Mouse (Mus musculus) kidney, postnatal 14 days (tissue): Measurements from ENCODE around the gene Dip2a.

Experiments
- DNase-seq: peaks from one replicate; pipeline ENCODE4 v3.0.0; 2022; ENCODE audit warnings: mixed read lengths

Dip2a gene

DNA sequence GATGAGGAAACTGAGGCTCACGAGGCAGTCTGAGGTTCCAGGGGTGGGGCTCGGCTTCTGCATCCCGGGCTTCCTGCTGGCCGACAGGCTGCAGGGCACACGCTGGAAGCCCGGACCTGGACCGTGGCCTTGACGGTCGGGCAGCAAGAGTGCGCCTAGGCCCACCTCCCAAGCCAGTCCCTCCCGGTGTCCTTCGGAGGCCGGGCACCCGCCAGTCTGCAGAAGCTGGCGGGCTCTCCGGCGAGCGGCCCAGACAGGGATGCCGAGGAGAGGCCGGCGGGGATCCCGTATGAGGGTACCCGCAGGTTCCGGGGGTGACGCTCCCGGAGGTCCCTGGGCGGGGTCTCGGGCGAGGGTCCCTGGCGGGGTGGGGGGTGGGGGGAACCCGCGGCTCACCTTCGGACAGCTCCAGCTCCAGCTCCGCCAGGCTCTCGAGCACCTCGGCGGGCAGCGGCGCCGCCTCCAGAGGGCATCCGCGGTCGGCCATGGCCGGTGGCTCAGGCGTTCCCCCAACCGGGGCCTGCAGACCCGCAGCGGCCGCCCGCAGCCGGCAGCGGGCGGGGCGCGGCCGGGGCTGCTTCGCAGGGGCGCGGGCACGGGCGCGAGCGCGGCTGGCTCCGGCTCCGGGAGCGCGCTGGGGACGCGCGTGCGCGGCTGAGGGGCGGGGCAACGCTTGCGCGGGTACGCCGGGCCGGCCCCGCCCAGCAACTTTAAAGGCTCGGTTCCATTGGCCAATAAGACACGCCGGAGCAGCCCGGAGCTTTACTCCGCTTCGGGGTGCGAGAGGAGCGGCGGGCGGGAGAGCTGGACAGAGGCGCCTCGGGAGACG, at the start of gene Dip2a:
Dip2a (minus strand) TSS at position 581 of the 829 bp plus-strand sequence.
- DNase-seq = peak; percentile 99

DNA sequence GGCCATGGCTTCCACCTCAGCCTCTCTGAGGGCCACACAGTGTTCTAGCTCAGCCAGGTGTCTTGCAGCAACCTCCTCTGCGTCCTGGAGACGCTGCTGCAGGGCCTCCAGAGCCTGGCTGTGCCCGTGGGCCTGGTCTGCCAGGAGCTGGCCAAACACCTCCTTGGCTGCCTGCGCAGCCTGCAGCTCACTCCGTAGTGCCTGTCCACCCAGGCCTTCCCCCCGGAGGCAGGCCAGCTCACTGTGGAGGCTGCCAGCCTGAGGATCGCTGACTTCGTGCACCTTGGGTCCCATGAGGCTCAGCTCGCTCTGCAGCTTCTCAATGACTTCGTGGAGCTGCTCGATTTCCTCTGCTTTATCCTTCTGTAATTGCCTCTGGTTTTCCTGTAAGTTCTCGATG, 47.5 kb upstream of the Dip2a start:
- no peak for DNase-seq

DNA sequence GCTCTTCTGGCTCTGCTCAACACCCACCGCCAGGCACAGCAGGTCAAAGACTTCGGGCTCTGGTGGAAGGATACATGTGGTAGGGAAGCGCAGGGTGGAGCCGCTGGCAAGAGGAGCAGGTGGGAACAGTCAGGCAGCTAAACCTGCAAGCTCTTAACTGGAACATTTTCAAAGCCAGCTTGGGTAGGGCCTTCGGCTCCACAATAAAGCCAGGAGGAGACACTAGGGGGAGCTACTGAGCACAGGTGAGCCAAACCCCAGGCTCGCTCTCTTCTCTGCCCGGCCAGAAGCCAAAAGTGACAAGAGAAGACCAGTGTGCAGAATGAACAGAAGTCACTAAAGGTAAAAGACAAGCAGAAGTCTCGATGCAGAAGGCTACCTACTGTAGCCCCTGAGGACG, 46.7 kb upstream of the Dip2a start:
- peak; percentile 22 for DNase-seq

GRCm38 (mm10) chr10:76391166-76391565, 46.1 kb upstream of the Dip2a start:
- DNase-seq = no peak

DNA sequence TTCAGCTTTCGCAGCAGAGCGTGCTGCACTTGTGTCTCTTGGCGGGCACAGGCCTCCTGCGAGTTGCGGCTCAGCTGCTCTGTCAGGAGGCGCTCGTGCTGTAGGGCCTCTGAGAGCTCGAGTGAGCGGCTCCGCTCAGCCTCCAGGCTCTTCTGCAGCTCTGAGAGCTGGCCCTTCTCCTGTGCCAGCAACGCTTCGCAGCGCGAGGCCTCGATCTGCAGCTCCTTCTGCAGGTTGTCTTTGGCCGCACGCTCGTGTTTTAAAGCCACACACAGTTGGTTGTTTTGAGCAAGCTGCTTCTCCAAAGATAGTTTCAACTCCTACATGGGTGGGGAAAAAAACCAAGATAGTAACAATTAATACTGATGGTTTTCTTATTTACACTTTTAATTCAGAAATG, 29.9 kb upstream of the Dip2a start:
- no peak for DNase-seq

DNA sequence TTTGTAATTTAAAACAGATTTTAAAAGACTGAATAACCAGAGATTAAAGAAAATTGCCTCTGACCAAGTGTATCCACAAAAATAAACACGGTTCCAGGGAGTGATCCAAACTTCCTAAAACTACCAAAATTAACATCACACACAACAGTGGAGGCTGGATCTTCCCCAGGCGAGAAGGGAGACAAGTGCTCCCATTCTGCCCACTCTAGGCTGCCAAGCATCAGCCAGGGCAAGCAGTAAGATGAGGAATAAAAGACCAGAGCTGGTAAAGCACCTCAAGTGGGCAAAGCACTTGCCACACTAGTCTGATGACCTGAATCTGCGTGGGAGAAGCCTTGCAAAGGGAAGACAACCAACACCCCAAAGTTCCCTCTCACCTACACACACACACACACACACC, 26.6 kb upstream of the Dip2a start:
- no peak for DNase-seq

- DNase-seq = no peak
Observed at GRCm38 (mm10) chr10:76368766-76369165, 23.7 kb upstream of the Dip2a start.

- no peak for DNase-seq
Observed at GRCm38 (mm10) chr10:76363233-76363632, 18.1 kb upstream of the Dip2a start.

GRCm38 (mm10) chr10:76358468-76358867, 13.4 kb upstream of the Dip2a start:
- DNase-seq = no peak

DNA sequence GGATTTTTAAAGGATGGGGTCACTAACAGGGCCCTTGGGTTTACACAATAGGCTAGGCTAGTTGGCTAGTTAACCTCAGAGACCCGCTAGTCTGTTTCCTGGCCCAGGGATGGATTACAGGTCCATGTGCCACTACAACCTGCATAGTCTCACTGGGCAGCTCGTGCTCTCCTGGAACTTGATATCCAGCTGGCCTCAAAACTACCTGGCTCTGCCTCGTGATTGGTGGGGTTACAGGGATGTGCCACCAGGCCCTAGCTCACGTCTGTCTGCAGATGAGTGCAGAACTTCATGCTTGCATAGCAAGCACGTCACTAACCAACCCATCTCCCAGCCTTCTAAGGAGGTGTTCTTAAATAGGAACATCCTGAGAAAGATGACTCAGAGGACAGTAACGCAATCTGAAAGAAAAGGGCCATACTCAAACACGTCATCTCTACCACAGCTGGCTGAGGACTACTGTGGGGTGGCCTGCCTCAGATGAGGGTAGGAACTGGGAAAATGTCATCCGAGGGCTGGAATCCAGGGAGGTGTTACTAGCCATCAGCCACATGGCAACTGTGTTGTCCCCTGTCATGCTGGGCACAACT, 12.3 kb upstream of the Dip2a start:
- no peak for DNase-seq

- no peak for DNase-seq
Observed at GRCm38 (mm10) chr10:76354974-76355373, 9.9 kb upstream of the Dip2a start.

GRCm38 (mm10) chr10:76353986-76354385, 8.9 kb upstream of the Dip2a start:
- no peak for DNase-seq

- DNase-seq = no peak
Observed at GRCm38 (mm10) chr10:76351953-76352352, 6.9 kb upstream of the Dip2a start.

DNA sequence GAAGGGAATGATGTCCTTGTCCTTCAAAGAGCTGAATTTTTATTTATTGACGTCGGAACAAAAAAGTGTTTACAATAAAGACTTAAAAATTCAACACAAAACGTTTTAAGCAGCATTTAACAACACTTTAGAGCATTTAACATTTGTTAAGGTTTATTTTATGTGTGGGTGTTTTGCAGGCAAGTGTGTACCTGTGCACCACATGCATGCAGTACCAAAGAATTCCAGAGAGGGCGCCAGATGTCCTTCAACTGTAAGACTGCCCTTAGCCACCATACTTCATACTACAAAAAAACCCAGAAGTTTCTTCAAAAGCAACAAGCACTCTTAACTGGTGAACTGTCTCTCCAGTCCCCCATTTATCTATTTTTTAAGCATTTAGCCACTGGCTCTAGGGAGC, 1.5 kb upstream of the Dip2a start:
- DNase-seq = peak; percentile 63

GRCm38 (mm10) chr10:76346043-76346491, 976 bp upstream of the Dip2a start:
- peak; percentile 49 for DNase-seq

- DNase-seq = no peak
Observed at GRCm38 (mm10) chr10:76345540-76345902, 430 bp upstream of the Dip2a start.

DNA sequence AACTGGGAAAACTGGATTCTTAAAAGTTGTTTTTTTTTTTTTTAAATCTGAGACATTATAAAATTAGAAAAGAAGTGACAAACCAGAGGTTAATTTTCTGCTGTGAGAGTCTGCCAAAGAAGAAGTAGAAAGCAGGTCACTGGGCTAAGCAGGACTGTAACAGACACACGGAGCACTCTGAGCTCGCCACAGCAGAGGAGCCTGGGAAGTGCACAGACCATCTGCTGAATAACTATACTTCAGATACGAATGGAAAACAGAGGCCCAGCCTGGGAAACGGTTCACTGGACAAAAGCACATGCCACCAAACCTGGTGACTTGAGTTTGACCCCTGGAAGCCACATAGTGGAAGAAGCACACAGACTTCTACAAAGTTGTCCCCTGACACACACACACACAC, 10.7 kb downstream of the Dip2a start:
- DNase-seq = peak; percentile 28

GRCm38 (mm10) chr10:76332040-76332439, 13.1 kb downstream of the Dip2a start:
- no peak for DNase-seq

- no peak for DNase-seq
Observed at GRCm38 (mm10) chr10:76329093-76329492, 16.0 kb downstream of the Dip2a start.

DNA sequence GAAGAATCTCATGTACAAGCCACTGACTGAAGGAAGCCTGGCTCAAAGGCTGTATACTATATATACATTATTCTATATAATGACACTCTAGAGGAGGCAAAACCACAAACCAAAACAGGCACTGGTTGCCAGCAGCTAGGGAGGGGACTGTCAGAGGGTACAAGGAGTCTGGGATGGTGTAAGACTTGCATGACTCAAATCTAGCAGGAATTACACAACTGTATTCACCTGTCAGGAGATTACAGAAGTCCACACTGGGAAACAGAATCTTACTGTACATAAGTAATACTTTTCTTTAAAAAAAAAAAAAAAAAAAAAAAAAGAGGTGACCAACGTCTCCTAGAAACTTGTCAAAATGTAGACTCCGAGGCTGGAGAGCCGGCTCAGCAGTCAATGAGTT, 16.5 kb downstream of the Dip2a start:
- no peak for DNase-seq

DNA sequence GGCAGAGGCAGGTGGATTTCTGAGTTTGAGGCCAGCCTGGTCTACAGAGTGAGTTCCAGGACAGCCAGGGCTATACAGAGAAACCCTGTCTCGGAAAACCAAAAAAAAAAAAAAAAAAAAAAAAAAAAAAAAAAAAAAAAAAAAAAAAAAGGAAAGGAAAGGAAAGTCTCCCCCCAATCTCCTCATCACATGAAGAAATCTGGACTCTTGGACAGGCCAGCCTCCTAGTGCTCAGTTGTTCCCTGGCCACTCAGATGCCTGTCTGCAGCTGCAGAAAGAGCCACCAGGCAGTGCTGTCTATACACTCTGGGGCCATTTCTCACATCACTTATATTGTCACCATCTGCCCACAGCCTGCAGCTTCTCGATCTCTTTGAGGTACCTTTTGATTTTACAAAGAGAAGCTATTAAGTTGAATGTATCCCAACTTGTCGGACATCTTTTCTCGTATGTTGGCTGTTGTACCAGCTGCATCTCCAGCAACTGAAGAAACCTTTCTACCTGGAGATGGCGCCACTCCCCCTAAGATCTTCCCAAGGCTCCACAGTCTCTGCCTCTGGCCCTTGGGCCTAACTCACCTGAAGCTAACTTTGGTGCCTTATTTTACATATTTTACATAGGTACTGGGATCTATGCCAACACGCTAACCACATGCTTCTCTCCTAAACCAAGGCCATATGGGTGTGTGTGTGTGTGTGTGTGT, 18.6 kb downstream of the Dip2a start:
- DNase-seq = peak; percentile 56

- no peak for DNase-seq
Observed at GRCm38 (mm10) chr10:76317623-76318022, 27.5 kb downstream of the Dip2a start.

GRCm38 (mm10) chr10:76316194-76316593, 28.9 kb downstream of the Dip2a start:
- no peak for DNase-seq

GRCm38 (mm10) chr10:76306738-76307137, 38.4 kb downstream of the Dip2a start:
- DNase-seq = no peak
